Mouse (Mus musculus) liver, embryonic 12.5 days (tissue): ENCODE data around the gene Lmo3. TPM values are rescaled to one million over a fixed set of nuclear protein-coding genes. Genes with fewer than 3 reads are reported as not detected.

Experiments used
- ATAC-seq: fragments of 200-750 bp; cut with Nextera tagmentation; 2 replicates; pipeline ENCODE4 v1.8.0; 2017; ENCODE audit warnings: moderate number of reproducible peaks, mild to moderate bottlenecking, moderate library complexity
- H3K27ac ChIP-seq: fragments of 300-500 bp; sonication (generic); 2 replicates; pipeline ENCODE4 v1.5.1; 2016; ENCODE audit warnings: mild to moderate bottlenecking
- H3K27me3 ChIP-seq: fragments of 300-500 bp; sonication (generic); replicated peaks from 2 replicates; pipeline ENCODE4 v1.6.1; 2016; ENCODE audit warnings: mild to moderate bottlenecking, moderate library complexity
- H3K36me3 ChIP-seq: fragments of 300-500 bp; sonication (generic); 2 replicates; pipeline ENCODE4 v1.6.1; 2016; ENCODE audit warnings: mild to moderate bottlenecking, moderate library complexity
- H3K4me1 ChIP-seq: fragments of 300-500 bp; sonication (generic); 2 replicates; pipeline ENCODE4 v1.6.1; 2016
- H3K4me2 ChIP-seq: fragments of 300-500 bp; sonication (generic); 2 replicates; pipeline ENCODE4 v1.6.1; 2016; ENCODE audit warnings: mild to moderate bottlenecking, moderate library complexity
- H3K4me3 ChIP-seq: fragments of 300-500 bp; sonication (generic); 2 replicates; pipeline ENCODE4 v1.5.1; 2016; ENCODE audit warnings: mild to moderate bottlenecking, moderate library complexity
- H3K9ac ChIP-seq: fragments of 300-500 bp; sonication (generic); 2 replicates; pipeline ENCODE4 v1.6.1; 2016; ENCODE audit warnings: mild to moderate bottlenecking, moderate library complexity
- H3K9me3 ChIP-seq: fragments of 300-500 bp; sonication (generic); replicated peaks from 2 replicates; pipeline ENCODE4 v1.6.1; 2016; ENCODE audit warnings: mild to moderate bottlenecking, moderate library complexity
- WGBS: fragments of 180-500 bp; shearing (Covaris S2); methylation state at CpG from one replicate; pipeline ENCODE4 v1.1.7; 2016; ENCODE audit not compliant: insufficient replicate concordance; 5-methylcytosine and 5-hydroxymethylcytosine counted together
- polyA plus RNA-seq: library from polyadenylated mRNA; unstranded; fragments of >200 nt; fragmentation: Nextera tagmentation; extraction: Ambion mirVana; gene quantifications from 2 replicates; pipeline ENCODE4 v1.2.1, GENCODE M21; 2016

The Lmo3 gene
- polyA plus RNA-seq, 1 experiment from 2014 or later, result 0.18 TPM

DNA sequence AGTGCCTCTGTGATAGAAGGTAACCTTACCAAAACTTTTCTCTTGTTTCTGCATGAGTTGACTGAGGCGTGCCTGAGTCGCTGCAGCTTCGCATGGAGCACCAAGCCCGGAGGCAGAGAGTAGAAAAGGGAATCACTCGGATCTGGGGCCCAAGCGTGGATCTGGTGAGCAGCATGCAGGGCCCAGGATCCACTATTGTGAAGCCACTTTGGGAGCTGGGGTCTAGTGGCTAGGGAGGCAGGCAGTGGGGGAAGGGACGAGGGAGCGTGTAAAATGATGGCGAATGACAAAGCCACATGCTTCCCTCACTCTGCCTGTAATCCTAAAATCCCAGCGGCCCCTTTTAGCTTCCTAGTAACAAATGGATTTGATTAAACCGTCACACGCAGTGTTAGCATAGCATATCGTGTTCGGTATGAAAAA lies 160.6 kb downstream of the Lmo3 start:
- Histone ChIP-seq H3K27me3 (peaks cover 42% of the 10 kb centered on the region), H3K9ac (no peak overlapping the region), H3K4me2 (peak overlapping the region; percentile 20; the same call in 1 of the 2 replicates), H3K4me3 (no peak overlapping the region), H3K27ac (no peak overlapping the region), H3K4me1 (no peaks in the 10 kb centered on the region), H3K36me3 (no peaks in the 10 kb centered on the region), H3K9me3 (no peaks in the 10 kb centered on the region)
- 10% methylated on average over 14 of the region's 14 CpGs for WGBS
- no peak for ATAC-seq

- 31% methylated on average over 3 of the region's 3 CpGs for whole genome bisulfite sequencing
- Histone ChIP-seq H3K4me3 (no peak overlapping the region), H3K9me3 (no peaks in the 10 kb centered on the region), H3K27ac (no peak overlapping the region), H3K4me2 (no peak overlapping the region), H3K27me3 (peaks cover 38% of the 10 kb centered on the region), H3K9ac (no peak overlapping the region), H3K4me1 (no peaks in the 10 kb centered on the region), H3K36me3 (no peaks in the 10 kb centered on the region)
- no peak for ATAC-seq
Measured at GRCm38 (mm10) chr6:138420536-138420891, 161.3 kb downstream of the Lmo3 start.

GRCm38 (mm10) chr6:138419871-138420535 lies 161.8 kb downstream of the Lmo3 start:
- H3K4me1 ChIP-seq, result no peaks in the 10 kb centered on the region
- H3K27me3 ChIP-seq, result peaks cover 38% of the 10 kb centered on the region
- no peak overlapping the region for H3K4me2 ChIP-seq
- no peak overlapping the region for H3K27ac ChIP-seq
- H3K9me3 ChIP-seq, result no peaks in the 10 kb centered on the region
- no peak overlapping the region for H3K9ac ChIP-seq
- 45% methylated on average over 8 of the region's 8 CpGs for WGBS
- no peak for ATAC-seq
- H3K4me3 ChIP-seq, result no peak overlapping the region
- no peaks in the 10 kb centered on the region for H3K36me3 ChIP-seq

GRCm38 (mm10) chr6:138412075-138412474 lies 169.7 kb downstream of the Lmo3 start:
- H3K4me1 ChIP-seq, result no peaks in the 10 kb centered on the region

DNA sequence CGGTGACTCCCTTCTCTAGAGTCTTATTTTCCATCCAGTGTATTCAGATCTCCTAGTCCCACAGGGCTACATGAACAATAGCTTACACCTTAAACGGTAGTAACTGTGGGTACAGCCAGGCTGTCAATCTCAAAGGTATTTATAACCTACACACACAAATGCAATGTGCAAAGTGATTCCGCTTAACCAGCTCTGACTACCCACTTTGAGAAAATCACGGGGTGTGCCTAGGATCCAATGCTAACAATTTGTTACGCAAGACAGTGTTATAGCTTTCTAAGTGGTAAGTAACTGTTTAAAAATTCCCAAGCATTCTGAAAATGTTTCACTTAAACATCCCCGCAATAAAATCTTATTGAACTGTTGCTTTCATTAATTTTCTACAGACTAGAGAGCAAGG lies 179.7 kb downstream of the Lmo3 start:
- no peaks in the 10 kb centered on the region for H3K27me3 ChIP-seq
- H3K9ac ChIP-seq, result no peak overlapping the region
- H3K4me1 ChIP-seq, result no peaks in the 10 kb centered on the region
- no peaks in the 10 kb centered on the region for H3K9me3 ChIP-seq
- H3K27ac ChIP-seq, result no peak overlapping the region
- no peak for ATAC-seq
- H3K36me3 ChIP-seq, result no peaks in the 10 kb centered on the region
- WGBS, result 80% methylated on average over 6 of the region's 6 CpGs
- H3K4me3 ChIP-seq, result no peak overlapping the region
- H3K4me2 ChIP-seq, result no peak overlapping the region

More at GRCm38 (mm10) chr6:138412075-138412474, 169.7 kb downstream of the Lmo3 start:
- no peak overlapping the region for H3K4me2 ChIP-seq
- ATAC-seq, result no peak
- WGBS, result 76% methylated on average over 3 of the region's 3 CpGs
- no peaks in the 10 kb centered on the region for H3K27me3 ChIP-seq
- H3K9ac ChIP-seq, result no peak overlapping the region
- no peaks in the 10 kb centered on the region for H3K36me3 ChIP-seq
- no peak overlapping the region for H3K27ac ChIP-seq
- no peaks in the 10 kb centered on the region for H3K9me3 ChIP-seq
- no peak overlapping the region for H3K4me3 ChIP-seq

DNA sequence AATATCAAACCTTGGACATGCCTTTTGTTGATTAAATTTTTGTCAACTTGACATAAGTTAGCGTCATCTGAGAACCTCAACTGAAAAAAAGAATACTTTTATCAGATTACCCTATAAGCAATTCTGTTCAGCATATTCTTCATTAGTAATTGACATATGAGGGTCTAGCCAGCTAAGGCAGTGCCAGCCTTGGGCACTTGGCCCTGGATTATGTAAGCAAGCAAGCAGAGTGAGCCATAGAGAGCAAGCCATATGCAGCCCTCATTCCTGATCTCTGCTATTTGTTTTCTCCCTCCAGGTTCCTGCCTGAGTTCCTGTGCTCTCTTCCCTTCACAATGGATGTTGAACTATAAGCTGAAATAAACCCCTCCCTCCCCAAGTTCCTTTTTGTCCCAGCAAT lies 182.9 kb downstream of the Lmo3 start:
- Histone ChIP-seq H3K36me3 (no peaks in the 10 kb centered on the region), H3K27me3 (no peaks in the 10 kb centered on the region), H3K27ac (no peak overlapping the region), H3K9ac (no peak overlapping the region), H3K4me1 (no peaks in the 10 kb centered on the region), H3K4me2 (no peak overlapping the region), H3K9me3 (no peaks in the 10 kb centered on the region), H3K4me3 (no peak overlapping the region)
- ATAC-seq, result no peak
- WGBS, result 72% methylated on average over 1 of the region's 1 CpGs

DNA sequence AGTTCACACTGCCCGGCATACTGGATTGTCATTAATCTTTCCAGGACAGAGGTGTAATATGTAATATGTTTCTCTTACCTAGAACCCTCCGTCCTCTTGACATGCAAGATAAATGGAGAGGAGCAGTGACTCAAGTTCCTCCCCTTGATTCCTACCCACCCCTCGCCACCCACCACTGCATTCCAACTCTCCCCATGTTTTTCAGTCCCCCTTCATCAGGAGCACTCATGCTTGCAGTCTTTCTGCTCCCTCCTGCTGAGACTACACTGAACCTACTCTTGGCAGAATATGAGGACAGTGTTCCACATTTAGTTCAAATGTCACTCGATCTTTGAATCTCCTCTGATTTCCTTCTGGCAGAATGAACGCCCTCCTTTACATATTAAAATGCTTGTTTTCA lies 190.7 kb downstream of the Lmo3 start:
- Histone ChIP-seq H3K9ac (no peak overlapping the region), H3K4me3 (no peak overlapping the region), H3K27ac (no peak overlapping the region), H3K36me3 (no peaks in the 10 kb centered on the region), H3K4me2 (no peak overlapping the region), H3K4me1 (no peaks in the 10 kb centered on the region), H3K27me3 (no peaks in the 10 kb centered on the region), H3K9me3 (0 out of 2 replicates have a peak, but pooled peaks cover 4% of the 10 kb centered on the region)
- ATAC-seq, result no peak
- WGBS, result 58% methylated on average over 5 of the region's 5 CpGs

DNA sequence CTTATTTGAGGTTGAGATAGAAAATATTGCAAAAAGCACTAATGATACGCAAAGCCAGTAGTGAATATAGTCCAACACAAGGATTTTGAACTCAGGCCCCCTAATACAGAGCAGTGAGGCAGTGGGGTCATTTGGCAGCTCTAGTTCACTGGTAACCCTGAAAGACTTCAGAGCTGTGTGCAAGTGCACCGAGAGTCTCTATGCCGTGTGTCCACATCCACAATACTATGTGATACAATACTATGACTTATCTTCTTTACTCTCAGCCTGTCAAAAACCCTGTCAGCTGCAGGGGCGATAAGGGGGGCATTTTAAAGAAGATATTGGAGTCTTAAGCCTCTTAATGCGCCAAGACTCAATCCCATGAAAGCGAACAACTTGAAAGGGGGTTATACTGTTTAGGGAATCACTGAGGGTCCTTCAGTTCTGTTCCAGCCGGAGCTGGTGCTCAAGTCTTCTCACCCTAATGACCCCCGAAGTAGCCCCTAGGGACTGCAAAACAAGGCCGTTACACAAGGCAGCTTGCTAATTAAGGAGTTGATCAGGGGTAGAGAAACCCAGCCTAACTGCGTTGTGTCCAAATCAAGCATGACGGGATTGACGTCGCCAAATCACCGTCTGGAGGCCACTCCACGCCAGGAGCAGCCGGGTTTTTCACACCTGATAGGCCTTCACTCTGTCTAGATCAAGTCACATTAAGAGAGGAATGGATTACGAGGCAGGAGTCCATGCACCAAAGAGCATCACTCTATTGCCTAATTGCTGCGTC lies 193.4 kb downstream of the Lmo3 start:
- H3K4me2 ChIP-seq, result no peak overlapping the region
- no peaks in the 10 kb centered on the region for H3K27me3 ChIP-seq
- H3K4me3 ChIP-seq, result no peak overlapping the region
- no peaks in the 10 kb centered on the region for H3K36me3 ChIP-seq
- H3K9ac ChIP-seq, result no peak overlapping the region
- no peak for ATAC-seq
- 0 out of 2 replicates have a peak, but pooled peaks cover 4% of the 10 kb centered on the region for H3K9me3 ChIP-seq
- H3K4me1 ChIP-seq, result no peaks in the 10 kb centered on the region
- no peak overlapping the region for H3K27ac ChIP-seq
- WGBS, result 75% methylated on average over 18 of the region's 18 CpGs

DNA sequence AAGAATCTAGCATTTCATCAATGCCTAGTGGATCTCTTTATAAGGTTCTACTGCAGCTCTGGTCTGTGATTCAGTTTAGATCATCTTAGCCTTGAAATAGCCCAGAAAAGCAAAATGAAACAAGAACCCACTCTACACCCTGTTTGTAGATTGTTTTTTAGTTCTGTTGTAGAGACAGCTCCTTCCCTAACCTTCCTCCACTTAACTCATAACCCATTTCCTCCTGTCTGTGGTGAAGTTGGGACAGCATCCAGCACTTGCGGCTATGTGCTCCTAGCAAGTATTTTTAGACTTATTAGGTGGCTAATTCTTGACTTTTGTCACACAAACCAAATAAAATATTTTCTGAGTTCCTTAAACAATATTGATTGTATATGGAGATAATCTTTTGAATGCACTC lies 198.6 kb downstream of the Lmo3 start:
- H3K4me2 ChIP-seq, result no peak overlapping the region
- no peak overlapping the region for H3K9ac ChIP-seq
- no peaks in the 10 kb centered on the region for H3K9me3 ChIP-seq
- H3K4me1 ChIP-seq, result no peaks in the 10 kb centered on the region
- H3K4me3 ChIP-seq, result no peak overlapping the region
- no peak for ATAC-seq
- 65% methylated on average over 1 of the region's 1 CpGs for WGBS
- no peak overlapping the region for H3K27ac ChIP-seq
- no peaks in the 10 kb centered on the region for H3K27me3 ChIP-seq
- H3K36me3 ChIP-seq, result no peaks in the 10 kb centered on the region

- WGBS, result 60% methylated on average over 2 of the region's 2 CpGs
- Histone ChIP-seq H3K4me1 (no peaks in the 10 kb centered on the region), H3K27ac (no peak overlapping the region), H3K4me3 (no peak overlapping the region), H3K4me2 (no peak overlapping the region), H3K9me3 (no peaks in the 10 kb centered on the region), H3K36me3 (no peaks in the 10 kb centered on the region), H3K9ac (no peak overlapping the region), H3K27me3 (no peaks in the 10 kb centered on the region)
- no peak for ATAC-seq
Measured at GRCm38 (mm10) chr6:138371176-138371575, 210.6 kb downstream of the Lmo3 start.

DNA sequence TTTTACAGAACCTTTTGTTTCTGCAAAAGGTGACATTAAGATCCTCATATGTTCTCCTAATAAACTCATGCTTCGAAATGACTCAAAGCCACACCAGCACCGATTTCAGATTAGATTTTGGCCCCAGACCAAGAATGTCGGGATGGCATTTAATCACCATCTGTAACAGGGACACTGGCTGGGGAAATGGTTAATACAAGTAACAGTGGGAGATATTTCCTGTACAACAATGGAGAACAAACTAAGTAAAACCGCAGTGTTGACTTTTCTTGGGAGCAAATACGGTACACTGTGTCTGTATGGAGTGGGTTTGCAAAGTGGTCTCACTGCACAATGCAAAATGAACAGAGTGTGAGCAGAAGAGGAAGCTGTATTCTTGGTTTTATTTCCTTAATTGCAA lies 217.7 kb downstream of the Lmo3 start:
- Histone ChIP-seq H3K27ac (no peak overlapping the region), H3K9me3 (no peaks in the 10 kb centered on the region), H3K4me1 (no peaks in the 10 kb centered on the region), H3K4me3 (no peak overlapping the region), H3K36me3 (no peaks in the 10 kb centered on the region), H3K4me2 (no peak overlapping the region), H3K9ac (no peak overlapping the region), H3K27me3 (no peaks in the 10 kb centered on the region)
- ATAC-seq, result no peak
- WGBS, result 56% methylated on average over 5 of the region's 5 CpGs

GRCm38 (mm10) chr6:138350587-138351345 lies 231.0 kb downstream of the Lmo3 start:
- Histone ChIP-seq H3K36me3 (no peaks in the 10 kb centered on the region), H3K27me3 (no peaks in the 10 kb centered on the region), H3K9ac (no peak overlapping the region), H3K4me3 (no peak overlapping the region), H3K27ac (peak overlapping the region; percentile 40; the same call in 1 of the 2 replicates), H3K4me1 (no peaks in the 10 kb centered on the region), H3K9me3 (no peaks in the 10 kb centered on the region), H3K4me2 (no peak overlapping the region)
- 59% methylated on average over 3 of the region's 3 CpGs for WGBS
- ATAC-seq, result peak; percentile 73
